Mouse (Mus musculus): ENCODE results near the gene Kcnn1.

Kcnn1 gene

DNA sequence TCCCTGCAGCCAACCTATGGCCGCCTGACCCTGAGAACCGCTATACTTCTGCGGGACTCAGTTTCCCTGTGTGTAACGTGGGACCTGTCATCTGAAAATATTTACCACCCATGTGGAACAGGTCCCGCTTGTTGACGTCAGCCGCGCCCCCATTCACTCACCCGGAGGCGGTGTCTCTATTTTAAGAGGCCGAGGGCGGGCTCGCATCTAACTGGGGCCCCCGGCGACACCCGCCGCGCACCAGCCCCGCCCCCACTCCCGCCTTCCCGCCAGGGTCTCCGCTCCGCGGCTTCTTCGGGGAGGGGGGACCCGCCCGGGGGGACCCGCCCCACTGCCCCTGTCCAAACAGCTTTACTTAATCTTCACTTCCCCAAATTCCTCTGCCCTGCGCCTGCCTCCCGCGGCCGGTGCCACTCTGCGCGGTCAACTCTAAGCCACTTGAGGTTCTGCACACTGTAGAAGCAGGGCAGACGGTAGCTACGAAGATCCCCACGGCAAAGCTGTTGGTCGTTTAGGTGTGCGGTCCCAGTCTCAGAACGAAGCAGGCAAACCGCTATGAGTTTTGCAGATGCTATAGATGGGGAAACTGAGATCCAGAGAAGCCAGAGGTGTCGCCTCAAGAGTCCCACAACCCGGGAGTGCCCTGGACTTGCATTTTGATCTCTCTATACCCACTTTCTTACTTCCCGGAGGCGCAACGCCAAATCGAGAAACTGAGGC is 59.1 kb downstream of the Kcnn1 start:
- TF ChIP-seq GATA4 (IDR thresholded peaks at IDR 0.05; ENCODE audit: insufficient replicate concordance, low read length): no peak

DNA sequence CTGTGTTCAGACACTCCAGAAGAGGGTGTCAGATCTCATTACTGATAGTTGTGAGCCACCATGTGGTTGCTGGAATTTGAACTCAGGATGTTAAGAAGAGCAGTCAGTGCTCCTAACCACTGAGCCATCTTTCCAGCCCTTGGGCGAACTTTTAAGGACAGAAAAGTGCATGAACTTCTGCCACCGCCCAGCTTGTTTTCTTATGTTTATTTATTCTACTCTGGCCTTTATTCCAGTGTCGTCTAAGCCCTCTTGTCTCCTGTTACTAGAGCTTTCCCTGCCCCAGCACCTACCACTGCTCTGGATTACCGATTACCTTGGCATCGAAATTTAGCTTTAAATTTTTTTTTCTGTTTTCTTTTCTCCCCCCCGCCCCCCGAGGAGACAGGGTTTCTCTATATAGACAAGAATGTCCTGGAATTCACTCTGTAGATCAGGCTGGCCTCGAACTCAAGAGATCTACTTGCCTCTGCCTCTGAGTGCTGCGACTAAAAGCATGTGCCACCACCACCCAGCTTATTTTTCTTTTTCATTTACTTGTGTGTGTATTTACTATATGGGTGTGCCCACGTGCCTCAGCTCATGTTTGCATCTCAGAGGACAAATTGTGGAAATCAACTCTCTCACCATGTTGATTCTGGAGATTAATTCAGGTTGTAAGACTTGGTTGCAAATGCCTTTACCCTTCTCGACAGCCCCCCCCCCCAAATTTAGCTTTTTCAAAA is 60.1 kb downstream of the Kcnn1 start:
- TF ChIP-seq GATA4 (IDR thresholded peaks at IDR 0.05; ENCODE audit: insufficient replicate concordance, low read length): no peak

DNA sequence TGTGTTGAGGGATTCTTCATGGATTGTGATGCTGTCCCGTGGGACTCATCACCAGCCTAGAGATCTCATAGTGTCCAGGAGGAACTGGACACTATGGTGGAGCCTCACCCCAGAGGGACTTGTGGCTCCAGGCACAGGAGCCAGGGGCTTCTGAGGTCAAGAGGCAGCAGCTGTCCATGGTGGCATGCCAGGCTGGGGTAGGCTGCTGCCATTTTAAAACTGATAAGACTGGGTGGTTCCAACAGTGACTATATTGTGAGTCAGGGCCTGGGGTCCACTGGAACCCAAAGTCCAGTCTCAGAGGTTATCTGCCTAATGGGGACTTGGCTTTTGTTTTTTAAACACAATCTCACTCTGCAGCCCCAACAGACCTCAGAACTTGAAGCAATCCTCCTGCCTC is 61.2 kb downstream of the Kcnn1 start:
- TF ChIP-seq GATA4 (IDR thresholded peaks at IDR 0.05; ENCODE audit: insufficient replicate concordance, low read length): no peak

DNA sequence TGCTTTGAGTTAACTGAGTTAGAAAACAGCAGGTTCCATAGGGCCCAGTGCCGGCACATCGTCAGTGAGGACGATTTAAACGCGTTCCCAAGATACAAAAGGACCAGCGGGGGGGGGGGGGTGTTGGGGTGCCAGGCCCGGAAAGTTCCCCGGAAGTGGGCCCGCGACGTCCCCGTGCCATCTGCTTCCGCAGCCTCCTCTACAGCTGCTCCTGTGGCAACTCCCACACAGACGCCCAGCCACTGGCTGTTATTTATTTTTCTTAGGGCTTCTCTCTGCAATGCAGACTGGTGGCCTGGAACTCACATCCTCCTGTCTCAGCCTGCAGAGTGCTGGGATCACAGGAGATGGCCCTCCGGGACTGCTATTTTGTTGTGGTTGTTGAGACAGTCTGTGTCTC is 61.9 kb downstream of the Kcnn1 start:
- no peak for TF ChIP-seq GATA4 (IDR thresholded peaks at IDR 0.05; ENCODE audit: insufficient replicate concordance, low read length)

DNA sequence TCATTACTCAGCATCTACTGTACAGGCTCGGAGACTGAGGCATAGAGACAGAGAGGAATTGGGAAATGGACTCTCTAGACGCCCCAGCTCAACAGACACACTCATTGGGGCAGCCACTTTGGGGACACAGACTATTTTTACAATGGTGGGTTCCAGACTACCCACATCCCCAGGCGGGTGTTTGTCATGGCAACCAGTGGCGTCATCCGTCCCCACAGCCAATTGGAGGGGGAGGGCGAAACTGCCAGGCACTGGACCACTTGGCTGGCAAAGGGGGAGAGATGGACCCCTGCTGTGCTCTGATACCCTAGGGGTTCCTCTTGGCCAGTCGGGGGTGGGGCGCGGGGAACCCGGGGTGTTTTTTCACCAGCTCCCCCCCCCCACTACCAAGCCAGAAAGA is 62.4 kb downstream of the Kcnn1 start:
- no peak for TF ChIP-seq GATA4 (IDR thresholded peaks at IDR 0.05; ENCODE audit: insufficient replicate concordance, low read length)

DNA sequence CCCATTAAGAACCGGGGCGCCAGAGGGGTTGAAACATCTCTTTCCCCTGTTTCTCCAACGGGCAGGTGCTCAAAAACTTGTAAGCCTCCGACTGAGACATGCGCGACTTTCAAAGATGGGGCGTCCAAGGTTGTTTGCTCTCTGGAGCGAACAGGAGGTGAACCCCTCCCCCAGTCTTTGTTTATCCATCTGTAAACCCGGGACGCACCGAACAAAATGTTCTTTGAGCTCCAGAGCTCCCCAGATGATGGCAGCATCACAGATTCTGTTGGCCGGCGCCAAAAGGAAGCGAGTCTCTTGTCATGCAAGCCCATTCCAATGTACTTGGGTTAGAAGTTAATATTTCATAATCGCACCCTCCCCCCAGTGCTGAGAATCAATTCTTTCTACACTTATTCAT is 64.8 kb downstream of the Kcnn1 start:
- peak; percentile 15; the same call in 1 of the 2 replicates for TF ChIP-seq GATA4 (IDR thresholded peaks at IDR 0.05; ENCODE audit: insufficient replicate concordance, low read length)

DNA sequence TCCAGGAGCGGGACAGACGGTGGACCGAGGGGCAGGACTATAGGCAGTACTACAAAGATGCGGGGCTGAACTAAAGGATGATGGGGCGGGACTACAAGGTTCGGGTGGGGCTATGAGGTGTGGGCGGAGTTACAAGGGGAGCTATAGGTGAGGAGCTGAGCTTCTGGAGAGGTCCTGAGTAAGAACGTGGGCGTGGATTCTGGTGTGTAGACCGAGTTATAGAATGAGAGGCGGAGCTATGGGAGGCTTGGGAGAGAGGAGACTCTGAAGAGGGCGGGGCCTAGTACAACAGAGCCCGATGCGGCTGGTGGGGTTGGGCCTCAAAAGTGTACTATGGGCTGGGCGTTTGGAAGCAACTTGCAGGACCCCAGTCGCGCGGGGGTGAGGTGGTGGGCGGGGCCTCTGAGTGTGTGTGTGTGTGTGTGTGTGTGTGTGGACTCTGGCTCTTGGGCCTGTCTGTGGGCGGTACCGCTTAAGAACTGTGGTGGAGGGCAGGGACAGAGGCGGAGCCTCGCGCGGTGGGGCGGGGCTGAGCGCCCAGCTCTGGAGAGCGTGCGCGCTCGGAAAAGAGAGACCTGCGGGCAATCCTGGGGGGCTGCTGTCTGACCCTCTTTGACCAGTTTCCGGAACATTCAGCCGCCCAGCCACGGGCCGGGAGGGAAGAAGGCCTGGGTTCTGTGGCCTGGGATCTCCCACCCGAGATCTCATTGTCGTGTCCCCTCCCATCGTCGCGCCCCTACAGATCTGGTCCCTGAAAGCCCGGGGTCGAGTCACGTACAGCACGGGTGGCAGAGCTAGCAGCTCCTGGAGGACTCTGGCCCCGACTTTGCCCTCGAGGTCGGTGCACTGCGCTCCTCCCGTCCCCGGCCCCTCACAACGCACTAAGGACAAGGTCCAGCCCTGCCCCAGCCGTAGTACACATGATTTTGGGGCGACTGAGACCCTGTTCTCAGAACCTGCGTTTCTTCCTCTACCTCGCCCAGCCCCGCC is 65.7 kb downstream of the Kcnn1 start:
- TF ChIP-seq GATA4 (IDR thresholded peaks at IDR 0.05; ENCODE audit: insufficient replicate concordance, low read length): no peak

DNA sequence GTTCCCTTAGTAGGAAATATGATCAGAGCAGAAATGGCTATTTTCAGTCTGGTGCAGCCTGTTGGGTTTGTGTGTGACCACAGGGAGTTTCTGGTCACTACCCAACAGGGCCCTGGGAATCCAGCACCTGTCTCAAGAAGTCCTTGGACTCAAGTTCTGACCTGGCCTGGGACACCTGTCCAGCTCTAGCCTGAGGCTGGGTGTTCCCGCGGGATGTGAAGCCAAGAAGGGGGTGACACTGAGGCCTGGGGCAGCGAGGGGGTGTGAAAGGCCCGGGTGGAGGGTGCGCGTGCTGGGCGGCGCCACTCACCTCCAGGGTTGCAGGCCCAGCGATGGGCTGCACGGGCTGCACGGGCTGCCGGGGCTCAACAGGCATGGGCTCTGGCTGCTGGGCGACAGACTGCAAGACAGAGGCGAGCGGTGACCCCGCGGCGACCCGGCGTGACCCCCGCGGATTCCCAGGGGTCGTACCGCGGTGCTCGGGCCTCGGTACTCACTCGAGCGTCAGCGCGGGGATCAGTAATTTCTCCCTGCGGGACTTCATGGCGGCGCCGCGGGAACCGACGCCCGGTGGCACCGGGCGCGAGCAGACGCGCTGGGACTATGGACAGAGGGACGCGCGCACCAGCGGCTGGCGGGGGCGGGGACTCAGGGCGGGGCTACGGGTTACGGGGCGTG is 66.5 kb downstream of the Kcnn1 start:
- no peak for TF ChIP-seq GATA4 (IDR thresholded peaks at IDR 0.05; ENCODE audit: insufficient replicate concordance, low read length)

DNA sequence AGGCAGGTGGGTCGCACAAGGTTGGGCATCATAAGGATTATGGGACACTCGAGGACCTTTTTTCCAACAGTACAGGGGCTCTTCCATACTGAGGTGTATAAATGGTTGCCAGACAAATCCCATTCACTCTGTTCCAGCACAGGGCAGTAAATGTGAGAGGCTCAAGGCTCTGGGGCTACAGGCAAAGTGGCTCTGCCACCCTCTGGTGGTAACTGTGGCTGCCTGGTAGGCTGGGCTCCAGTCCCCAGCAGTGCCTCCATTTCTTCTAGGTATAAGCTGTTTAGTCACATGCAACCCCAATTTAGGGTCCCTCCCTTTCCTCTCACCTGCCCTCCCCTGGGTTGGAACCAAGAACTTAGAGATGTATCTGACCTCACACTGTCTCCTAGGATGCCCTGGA is 67.7 kb downstream of the Kcnn1 start:
- TF ChIP-seq GATA4 (IDR thresholded peaks at IDR 0.05; ENCODE audit: insufficient replicate concordance, low read length): no peak

DNA sequence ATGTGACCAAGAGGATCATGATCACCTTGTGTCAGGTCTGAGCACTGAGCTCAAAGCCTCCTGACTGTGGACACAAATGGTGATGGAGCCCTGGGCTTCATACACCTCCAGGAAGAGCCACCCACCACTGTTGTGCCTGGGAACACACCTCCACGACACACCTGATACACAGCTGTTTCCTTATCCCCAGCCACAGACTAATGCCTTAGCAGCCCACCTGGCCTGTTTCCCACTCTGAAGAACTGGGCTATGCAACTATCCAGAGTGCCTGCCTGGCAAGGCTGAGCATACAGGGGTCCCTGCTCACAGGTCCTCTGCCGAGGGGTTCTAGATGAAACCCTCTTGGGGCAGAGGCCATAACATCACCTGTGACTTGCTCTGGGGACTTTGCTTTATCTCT is 68.8 kb downstream of the Kcnn1 start:
- TF ChIP-seq GATA4 (IDR thresholded peaks at IDR 0.05; ENCODE audit: insufficient replicate concordance, low read length): no peak

DNA sequence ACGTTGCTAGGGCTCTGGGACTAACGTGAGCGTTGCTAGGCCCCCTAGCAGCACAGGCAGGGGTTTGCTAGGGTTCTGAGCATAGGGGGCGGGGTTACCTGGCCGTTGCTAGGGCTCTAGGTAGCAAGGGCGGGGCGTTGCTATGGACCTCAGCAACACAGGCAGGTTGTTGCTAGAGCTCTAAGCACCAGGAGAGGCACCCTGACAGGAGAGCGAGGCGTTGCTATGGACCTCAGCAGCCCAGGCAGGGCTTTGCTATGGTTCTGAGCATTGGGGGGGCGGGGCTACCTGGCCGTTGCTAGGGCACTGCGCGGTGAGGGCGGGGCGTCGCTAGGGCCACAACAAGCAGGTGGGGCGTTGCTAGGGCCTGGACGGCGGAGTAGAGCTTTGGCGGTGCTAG is 70.4 kb downstream of the Kcnn1 start:
- no peak for TF ChIP-seq GATA4 (IDR thresholded peaks at IDR 0.05; ENCODE audit: insufficient replicate concordance, low read length)
